Mouse (Mus musculus) skeletal muscle tissue, postnatal 0 days (tissue): Measurements from ENCODE around the gene 4933415F23Rik. TPM values are rescaled to one million over a fixed set of nuclear protein-coding genes. Genes with fewer than 3 reads are reported as not detected.

ENCODE experiments used
- polyA plus RNA-seq: library from polyadenylated mRNA; unstranded; fragments of >200 nt; fragmentation: Nextera tagmentation; extraction: Ambion mirVana; gene quantifications from 2 replicates; pipeline ENCODE4 v1.2.1, GENCODE M21; 2015

4933415F23Rik gene
- polyA plus RNA-seq: not detected in 2 replicates

DNA sequence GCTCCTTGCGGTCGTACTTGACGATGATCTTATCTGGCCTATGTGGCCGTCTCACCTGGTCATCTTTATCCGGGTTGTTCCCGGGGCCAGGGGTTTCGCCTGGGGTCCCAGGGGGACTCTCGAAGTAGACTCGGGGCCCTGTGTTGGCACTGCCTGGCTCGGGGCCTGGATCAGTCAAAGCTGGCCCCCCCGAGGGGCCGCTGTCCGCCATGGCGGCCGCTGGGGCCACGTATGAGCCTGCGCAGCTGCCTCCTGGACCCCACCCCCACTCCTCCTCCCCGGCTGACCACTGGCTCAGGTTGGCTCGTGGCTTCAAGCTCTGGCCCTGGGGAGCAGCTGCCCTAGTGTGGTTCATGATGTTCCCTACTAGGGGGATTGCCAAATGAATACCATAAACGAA, at the start of gene 4933415F23Rik:
TSS of gene 4933415F23Rik (minus strand) at position 233 of the 400 bp plus-strand sequence.

